Mouse (Mus musculus): ENCODE data around the gene Ano2.

The Ano2 gene

DNA sequence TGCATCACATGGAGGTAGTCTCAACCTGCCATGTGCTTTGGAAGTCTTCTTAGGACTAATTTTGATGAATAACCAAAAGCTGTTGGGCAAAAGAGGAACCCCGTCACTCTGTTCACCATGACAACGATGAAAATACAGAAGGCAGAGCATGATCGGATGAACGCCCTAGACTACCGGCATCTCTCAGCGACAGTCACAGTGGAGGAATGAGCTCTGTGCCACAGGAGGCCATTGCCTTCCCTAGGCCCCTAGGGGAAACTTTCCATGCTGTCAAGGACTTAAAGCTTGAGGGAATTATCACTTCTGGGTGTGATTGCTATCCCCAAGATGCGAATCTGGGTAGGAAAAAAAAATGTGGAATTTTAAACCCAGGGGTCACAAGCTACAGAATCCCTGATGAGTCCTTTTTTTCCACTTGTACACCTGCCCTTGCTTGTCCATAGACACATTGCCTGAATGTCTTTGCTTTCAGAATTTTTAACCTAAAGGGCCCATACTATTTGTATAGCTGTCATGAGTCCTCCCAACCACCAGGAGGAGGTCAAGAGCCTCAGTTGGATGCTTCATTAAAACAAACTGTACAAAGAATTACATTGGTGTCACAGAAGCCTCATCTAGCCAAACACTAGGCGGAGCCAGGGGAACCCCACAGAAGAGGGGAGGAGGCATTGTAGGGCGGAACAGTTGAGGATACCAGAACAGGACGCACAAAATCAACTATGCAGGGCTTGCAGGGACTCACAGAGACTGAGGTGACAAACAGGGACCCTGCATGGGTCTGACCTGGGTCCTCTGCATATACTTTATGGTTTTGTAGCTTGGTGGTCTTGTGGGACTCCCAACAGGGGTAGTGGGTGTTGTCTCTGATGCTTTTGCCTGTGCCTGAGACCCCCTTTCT lies 53.2 kb downstream of the Ano2 start:
- no peak for DNase-seq (ENCODE audit: low spot score)

DNA sequence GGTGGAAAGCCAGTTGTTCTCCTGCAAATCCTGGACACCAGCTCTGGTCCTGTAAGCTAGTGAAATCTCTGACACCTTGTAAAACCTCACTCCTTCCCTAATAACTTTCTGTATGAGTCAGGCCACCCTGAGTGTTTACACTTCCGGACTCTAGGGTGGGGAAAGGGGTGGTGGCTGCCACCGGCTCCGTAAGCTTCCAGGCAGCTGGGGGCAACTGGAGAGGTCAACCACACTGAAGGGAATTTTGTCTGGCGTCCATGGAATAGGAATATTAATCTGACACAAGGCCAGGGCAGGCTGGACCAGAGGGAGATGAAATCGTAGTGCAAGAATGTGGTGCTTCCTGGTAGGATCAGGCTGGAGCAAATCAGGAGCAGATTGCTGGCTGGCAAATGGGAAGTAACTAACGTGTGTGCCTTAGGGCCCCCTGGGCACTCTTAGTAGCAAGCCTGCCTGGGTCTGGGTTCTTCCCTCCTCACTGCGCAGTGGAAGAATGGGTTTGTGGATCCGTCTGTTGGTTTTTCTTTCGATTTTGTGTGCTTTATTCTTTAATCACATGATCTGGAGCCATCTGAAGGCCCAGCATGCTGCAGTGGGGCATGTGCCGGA lies 57.2 kb downstream of the Ano2 start:
- no peak for DNase-seq (ENCODE audit: low spot score)

DNA sequence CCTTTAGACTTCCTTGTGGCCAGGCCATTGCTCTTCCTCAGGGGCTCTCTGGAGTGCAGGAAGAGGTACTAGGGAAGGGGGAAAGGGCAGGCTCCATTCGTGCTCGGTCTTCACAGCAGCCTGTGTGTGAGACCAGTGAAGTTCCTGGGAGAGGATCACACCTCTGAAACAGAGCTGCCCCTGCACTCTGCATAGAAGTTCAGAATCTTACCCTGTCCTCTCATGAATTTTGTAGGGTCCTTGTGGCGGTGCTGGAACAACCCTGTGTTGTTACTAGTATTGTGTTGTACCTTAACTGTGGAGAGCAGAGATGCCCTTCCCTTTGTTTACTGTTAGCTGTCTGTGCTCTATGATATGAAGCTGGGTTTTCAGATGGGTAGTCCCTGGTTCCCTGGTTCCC lies 58.4 kb downstream of the Ano2 start:
- no peak for DNase-seq (ENCODE audit: low spot score)

DNA sequence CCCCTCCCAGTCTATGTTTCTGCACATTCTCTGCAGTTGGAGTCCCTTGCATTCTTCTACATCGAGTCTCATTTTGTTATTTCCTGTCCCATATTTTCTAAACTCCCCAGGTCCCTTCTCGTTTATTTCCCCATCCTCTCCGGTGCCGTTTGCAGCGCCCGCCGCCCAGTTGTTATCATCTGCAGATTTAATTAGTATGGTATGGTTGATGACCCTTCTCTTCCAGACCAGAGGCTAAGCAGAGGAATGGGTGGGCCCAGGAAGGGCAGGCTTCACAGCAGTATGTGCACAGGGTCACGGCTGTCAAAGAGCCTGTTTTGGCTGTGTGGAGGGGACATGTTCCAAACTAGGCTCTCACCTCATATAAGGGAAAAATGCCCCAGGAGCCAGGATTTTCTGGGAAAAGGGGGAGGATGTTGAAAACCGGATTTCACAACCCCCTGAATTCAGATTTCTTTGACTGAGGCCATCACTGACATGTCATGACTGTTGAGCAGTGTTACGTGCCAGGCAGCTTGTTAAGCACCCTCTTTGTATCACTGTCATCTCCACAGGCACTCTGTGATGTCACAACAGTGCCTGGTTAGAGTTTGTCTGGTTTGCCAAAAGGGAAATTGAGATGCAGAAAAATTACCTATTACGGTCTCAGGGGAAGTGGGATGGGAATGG lies 72.8 kb downstream of the Ano2 start:
- DNase-seq (ENCODE audit: low spot score) = no peak

DNA sequence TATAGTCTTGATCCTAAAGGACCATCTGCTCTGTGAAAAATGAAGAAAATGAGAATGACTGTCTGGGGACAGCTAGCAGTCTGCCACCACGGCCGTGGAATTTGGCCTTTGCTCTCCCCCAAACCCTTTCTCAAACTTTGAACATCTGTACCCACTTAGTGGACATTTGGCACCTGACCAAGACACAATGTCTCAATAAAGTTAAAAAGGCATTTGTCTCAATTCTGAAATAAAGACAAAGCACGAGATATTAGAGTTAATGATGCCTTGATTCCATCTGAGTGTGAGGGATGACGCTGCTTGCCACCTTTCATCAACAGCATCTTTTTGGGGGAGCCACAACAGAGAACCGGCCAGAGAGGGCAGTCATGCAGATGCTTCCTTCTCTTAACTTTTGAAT lies 83.0 kb downstream of the Ano2 start:
- DNase-seq (ENCODE audit: low spot score) = no peak

DNA sequence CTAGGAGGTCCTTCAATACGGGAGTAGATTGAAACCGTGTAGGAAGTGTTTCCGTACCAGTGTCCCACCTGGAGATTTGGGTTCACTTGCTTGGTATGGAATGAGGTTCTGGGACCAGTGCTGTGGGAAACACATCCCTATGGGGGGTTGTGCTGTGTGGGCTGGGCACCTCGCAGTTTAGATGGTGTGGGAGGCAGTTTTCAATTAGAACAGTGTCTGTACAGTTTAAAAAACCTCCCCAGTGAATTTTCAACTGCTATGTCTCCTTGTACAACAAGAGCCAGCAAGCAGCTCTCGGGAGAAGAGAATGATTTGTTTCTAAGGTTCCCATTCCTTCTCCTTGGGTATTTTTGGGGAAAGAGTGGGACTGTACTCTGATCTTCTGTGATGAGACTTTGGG lies 86.1 kb downstream of the Ano2 start:
- DNase-seq (ENCODE audit: low spot score) = no peak

DNA sequence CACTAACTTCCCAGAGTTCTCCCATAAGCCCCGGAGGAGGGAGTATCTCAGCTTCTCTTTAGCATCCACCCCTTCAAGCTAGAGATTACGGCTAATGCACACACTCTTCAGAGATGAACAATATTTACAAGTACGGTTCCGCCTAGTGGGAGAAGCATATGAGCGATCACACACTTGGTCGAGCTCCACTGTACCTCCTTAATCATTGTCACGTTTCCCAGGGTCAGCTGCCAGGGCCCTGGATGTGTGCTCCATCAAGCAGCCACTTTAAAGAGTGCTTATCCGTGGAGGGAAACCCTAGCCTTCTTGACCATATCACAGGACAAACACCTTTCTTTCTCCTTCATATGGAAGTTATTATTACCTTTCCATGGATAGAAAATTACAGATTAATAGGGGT lies 112.7 kb downstream of the Ano2 start:
- DNase-seq (ENCODE audit: low spot score) = no peak

DNA sequence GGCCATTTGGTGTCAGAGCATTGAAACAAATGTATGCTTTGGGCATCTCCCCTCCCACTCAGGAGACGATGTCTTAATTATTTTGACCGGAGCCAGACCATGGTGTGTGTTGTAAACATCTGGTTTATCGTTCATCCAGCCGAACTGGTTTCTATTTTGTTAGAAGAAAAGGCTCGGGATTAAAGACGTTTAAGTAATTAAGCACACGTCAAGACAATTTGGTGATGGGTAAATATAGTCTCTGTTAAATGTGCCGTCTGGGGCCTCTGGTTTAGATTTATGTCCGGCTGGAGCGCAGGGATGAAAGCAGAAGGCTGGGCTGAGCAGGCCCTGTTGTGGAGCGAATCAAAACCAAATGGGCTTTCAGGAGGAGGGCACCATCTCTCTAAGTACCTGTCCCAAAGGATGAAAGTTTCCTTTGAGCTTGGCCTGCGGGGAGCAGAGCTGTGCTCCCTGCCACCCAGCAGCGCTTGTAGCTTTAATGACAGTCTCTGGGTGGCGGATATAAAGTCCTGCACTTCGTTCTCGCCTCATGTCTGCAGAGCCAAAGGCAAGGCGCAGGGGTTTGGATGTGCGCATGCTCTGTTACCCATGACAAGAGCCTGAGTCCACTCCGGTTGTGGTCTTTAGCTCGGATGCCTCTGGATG lies 113.3 kb downstream of the Ano2 start:
- no peak for DNase-seq (ENCODE audit: low spot score)

DNA sequence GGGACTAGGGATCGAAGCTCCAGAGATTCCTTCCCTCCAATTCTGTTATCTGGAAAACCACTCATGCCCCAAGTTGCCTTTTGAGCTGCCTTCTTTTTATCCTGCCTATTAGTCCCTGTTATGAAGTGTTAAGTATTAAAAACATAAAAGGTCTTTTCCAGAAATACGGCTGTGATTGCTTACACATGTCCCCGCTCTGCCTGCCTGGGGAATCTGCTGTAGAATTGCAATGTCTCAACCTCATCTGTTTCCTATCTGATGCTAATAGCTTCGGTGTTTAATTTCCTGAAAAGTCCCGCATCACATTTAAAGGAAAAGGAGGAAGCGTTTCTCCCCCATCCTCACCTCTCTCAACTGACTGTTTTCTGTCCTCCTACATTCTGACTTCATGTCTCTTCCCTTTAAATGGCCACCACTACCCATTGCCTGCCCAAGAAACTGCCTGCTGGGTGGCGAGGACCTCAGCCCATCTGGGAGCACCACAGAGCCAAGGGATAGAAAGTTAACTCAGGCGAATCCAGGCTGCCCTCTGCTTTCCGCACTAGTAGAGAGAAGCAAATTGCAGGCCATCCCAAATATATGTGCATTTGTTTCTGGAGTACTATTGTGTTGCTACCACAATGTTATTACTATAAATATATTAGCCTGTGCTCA lies 118.9 kb downstream of the Ano2 start:
- no peak for DNase-seq (ENCODE audit: low spot score)

DNA sequence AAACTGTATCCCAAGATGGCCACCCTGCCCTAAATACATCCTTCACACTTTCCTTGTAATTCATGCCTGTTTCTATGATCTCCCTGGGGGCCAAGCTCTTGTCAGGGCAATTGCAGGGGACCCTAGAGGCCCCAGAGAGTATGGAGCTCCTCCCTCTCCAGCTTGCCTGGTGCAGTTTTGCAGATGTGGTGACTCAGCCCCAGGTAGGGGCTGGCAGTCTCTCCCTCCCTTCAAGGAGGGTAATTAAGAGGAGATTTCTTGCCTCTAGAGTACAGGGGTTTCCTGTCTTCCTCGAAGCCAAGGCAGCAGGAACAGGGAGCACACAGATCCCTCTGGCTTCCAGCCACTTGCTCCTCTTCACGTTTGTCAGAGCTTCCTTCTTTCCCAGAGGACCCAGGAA lies 121.2 kb downstream of the Ano2 start:
- DNase-seq (ENCODE audit: low spot score) = no peak

DNA sequence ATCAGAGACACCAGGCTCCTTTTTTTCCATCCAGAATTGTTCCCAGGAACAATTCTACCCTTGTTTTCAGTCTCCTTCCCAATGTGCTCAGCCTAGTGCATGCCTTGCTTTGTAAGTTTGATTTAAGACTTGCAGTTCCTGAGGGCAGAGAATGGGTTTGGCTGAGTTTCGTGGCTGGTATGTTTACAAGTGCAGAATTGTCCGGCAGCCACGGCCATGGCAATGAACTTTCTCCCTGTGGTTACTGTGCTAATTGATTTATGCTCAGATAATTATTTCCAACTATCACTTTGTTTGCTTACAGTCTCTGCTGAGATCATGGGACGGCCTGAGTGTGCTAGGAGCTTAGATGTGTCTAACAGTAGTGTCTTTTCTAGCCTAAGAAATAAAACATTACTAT lies 147.9 kb downstream of the Ano2 start:
- DNase-seq (ENCODE audit: low spot score) = no peak

DNA sequence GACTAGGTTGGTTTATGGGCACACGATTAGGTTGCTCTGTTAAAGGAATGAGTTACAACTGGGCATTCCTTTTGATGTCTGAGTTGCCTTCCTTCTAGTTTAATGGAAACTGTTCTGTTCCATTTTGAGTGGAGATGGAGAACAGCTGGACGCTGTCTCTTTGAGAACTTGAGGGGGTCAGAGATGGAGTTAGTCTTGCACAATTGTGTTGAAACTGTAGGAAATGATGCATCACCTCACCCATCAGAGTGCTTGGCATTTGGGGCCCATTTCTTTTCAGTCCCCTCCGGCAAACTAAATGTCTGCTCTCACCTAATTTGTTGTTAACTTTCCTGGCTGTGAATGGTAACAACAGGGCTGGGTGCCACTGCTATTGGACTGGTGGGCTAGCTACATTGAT lies 151.1 kb downstream of the Ano2 start:
- no peak for DNase-seq (ENCODE audit: low spot score)

DNA sequence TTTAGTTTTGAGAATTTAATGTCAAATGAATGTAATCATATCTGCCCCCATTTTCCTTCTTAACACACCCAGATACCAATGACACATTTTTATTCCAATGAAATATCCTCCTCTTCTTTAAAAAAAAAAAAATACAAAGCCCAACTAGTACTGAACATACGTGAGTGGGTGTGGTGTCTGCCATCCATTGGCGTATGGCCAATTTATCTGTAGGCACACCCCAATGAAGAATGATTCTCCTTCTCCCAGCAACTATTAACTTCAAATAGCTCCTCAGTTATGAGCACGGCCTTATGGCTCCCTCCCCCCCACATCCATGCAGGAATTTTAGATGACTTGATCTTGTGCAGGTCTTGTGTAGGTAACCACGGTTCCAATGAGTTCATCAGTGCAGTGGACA lies 161.0 kb downstream of the Ano2 start:
- no peak for DNase-seq (ENCODE audit: low spot score)

DNA sequence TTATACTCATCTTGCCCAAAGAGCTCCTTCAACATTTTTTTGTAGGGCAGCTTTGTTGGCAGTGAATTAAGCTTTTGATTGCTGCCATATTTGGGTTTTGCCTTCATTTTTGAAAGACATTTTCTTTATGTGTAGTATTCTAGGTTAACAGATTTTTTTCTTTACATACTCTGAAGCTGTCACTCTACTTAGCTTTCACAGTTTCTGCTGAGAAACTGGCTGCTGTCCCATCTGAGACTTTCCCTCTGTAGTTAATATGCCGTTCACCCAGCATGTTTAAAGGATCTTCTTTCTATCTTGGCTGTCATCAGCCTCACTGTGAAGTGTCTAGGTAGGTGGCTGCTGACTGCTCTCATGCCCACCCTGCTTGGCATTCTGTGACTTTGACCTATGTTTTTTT lies 168.1 kb downstream of the Ano2 start:
- no peak for DNase-seq (ENCODE audit: low spot score)

DNA sequence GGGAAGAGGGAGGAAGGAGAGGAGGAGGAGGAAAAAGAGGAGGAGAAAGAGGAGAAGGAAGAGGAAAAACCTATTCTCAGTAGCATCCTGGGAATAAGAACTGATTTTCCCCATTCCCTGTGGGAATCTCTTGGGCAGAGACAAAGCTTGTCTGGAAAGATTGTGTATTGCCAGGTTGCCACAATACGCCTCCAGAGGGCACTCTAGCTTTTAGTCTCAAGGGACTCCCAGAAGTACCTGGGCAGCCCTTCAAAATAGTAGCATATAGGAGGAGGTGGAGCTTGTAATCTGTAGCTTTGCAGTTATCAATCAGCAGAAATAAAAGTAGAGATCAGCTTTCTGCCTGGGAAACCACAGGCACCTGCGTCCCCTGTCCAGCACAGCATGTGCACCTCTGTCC lies 178.3 kb downstream of the Ano2 start:
- DNase-seq (ENCODE audit: low spot score) = peak; percentile 13

DNA sequence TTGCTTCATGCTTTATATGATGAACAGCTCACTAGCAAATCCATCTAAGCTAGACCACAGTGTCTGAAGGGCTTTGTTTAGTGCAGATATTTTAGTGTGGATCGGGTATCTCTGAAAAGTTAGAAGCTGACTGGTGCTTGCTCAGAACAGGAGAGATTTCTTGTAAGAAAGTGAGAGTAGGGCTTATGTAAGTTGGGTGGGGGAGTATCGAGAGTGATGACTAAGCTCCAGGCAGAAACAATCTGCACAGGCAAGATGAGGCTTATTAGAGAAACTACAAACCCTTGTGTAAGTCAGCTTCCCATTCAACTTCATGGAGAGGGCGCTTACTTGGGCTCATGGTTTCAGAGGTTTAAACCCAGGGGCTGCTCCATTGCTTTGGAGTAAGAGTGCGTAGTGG lies 181.3 kb downstream of the Ano2 start:
- DNase-seq (ENCODE audit: low spot score) = no peak

DNA sequence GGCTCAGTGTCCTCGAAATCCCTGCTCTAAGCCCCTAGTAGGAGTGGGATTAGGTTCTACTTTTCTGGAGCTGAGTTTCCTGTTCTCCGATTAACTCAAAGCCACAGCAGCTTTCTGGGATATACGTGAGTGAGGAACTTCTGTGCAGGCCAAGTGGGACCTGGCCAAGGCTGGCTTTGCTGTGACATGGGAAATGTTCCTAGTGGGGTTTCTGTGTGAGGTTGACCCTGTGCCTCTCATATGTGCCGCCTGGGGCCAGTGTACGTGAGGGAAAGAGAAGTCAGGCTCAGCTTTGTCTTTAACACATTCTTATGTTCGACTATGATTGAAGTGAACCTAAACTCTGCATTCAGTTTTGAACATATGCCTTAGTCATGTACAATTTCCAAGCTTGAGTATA lies 184.5 kb downstream of the Ano2 start:
- DNase-seq (ENCODE audit: low spot score) = no peak

DNA sequence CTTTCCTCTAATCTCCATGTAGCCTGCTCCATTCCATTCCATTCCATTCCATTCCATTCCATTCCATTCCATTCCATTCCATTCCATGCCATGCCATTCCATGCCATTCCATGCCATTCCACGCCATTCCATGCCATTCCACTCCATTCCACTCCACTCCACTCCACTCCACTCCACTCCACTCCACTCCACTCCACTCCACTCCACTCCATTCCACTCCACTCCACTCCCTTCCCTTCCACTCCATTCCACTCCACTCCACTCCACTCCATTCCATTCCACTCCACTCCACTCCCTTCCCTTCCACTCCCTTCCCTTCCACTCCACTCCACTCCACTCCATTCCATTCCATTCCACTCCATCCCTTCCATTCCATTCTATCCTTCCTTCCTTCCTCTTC lies 186.7 kb downstream of the Ano2 start:
- DNase-seq (ENCODE audit: low spot score) = no peak

DNA sequence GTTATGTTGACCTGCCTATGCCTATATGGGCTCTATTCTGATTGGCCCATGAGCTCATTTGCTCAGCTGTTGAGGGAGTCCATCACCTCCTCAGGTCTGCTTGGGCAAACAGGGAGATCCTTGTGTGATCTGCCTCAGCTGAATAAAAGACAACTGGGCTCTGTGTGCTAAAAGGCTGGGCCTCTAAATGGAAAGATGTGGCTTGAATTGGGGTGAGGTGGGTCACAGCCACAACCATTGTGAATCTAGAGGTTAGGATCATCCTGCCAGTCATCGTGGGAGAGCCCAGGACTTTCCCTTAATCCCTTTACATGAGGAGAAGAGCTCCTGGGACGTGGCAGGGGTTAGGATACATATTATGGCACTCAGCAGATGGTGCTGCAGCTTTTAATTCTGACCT lies 188.5 kb downstream of the Ano2 start:
- no peak for DNase-seq (ENCODE audit: low spot score)

DNA sequence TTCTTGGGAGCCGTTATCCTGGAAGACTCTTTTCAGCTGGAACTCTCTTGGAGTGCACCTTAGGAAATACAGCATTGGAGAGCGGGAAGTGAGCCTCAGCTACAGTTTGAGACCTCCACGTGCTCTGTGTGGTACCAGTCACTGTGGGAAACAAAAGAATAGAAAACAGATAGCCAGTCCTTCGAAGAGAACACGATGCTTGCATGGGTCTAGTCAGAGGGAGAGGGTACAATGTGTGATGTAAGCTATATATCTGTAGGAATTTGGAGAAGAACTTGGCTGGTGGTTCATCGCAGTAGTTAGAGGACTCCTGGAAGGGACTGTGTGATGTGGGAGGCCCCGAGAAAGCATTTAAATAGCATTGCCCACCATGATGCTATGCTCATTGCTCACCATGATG lies 189.1 kb downstream of the Ano2 start:
- DNase-seq (ENCODE audit: low spot score) = no peak

DNA sequence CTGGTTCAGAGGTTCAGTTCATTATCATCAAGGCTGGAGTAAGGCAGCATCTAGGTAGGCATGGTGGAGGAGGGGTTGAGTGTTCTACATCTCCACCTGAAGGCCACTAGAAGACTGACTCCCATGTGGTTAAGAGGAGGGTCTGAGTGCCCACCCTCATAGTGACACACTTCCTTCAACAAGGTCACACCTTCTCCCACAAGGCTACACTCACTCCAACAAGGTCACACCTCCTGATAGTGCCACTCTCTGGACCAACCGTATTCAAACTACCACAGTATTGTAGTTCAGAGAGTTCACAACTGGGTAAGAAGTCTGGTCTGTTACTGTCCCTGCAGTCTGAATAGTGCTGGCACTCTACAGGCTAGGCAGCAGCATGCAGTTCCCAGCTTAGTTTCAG lies 198.4 kb downstream of the Ano2 start:
- no peak for DNase-seq (ENCODE audit: low spot score)

DNA sequence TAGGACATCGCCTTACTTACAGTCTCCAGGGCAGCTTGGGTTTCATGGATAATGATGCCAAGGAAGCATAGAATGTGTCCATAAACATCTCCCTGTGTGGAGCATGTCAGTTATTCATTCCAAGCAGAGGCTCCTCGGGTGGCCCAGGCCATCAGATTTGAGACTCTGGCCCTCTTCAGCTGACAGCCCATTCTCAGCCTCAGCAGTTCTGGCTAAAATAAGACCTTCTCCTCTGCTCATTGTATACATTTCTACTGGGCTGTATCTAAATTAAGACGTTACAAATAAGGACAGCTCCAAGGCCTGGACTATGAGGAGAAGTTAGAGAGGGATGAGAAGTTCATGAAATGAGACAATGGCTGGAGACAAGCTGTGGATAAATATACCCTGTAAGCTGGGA lies 204.1 kb downstream of the Ano2 start:
- no peak for DNase-seq (ENCODE audit: low spot score)

Measured in ovary, postnatal 14 days (tissue).